Mouse (Mus musculus) layer of hippocampus, postnatal 25 days (tissue): ENCODE data around the gene Mfn1. TPM values are rescaled to one million over a fixed set of nuclear protein-coding genes. Genes with fewer than 3 reads are reported as not detected.
A peak's percentile ranks its signal among the peaks of the same experiment; 100 is the strongest.

ENCODE experiments used
- DNase-seq, 2 experiments: peaks; one replicate each; pipeline ENCODE4 v3.0.0; 2022; ENCODE audit warnings: mixed read lengths in 2 of 2, low spot score in 1 of 2; ENCODE audit errors: extremely low spot score in 1 of 2
- total RNA-seq, 2 experiments: library from RNA; stranded (reverse); gene quantifications; 2 replicates each; pipeline ENCODE4 v1.2.3; 2021

The Mfn1 gene
- total RNA-seq, 2 experiments from 2014 or later = 87.7 to 100 TPM

- no peak for DNase-seq
Measured at GRCm38 (mm10) chr3:32509496-32510374, 19.5 kb upstream of the Mfn1 start, which contains the start of gene Zfp639. TSS of gene Zfp639 (plus strand) at chr3:32510259.

- peak; percentile 91 to 92 for DNase-seq
Measured at GRCm38 (mm10) chr3:32510375-32511190, 18.7 kb upstream of the Mfn1 start.

DNA sequence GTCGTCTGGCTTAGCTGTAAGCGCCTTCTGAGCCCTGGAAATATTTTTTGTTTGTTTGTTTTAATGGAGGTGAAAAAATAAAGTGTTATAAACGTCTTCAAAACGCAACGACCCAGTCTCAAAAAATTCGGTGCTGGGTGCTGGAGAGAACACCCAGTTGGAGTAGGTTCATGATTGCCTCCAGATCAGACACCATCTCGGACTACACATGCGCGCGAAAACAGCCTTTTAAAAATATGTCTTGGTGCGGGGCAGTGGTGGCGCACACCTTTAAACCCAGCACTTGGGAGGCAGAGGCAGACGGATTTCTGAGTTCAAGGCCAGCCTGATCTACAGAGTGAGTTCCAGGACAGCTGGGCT, 18.1 kb upstream of the Mfn1 start:
- DNase-seq = no peak

- no peak for DNase-seq
Measured at GRCm38 (mm10) chr3:32512686-32513284, 16.5 kb upstream of the Mfn1 start.

GRCm38 (mm10) chr3:32513528-32513927, 15.7 kb upstream of the Mfn1 start:
- DNase-seq = no peak

GRCm38 (mm10) chr3:32527181-32527580, 2.1 kb upstream of the Mfn1 start:
- no peak for DNase-seq

DNA sequence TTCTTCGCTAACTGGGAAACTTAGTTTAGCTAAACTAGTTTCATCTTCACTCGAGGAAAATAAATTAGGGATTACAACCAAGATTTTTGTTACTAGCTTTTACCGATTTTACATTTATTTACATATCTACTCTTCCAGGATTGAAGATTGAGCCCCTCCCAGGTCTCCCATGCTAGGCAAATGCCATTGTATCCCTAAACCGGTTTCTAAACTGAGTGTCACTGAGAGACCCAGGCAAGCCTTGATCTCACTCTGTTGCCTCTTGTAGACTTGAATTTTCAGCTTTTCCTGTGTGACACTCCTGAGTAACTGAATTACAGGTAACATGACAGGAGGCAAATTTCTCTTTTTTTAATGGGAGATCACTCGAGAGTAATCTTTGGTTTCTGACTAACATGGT, 776 bp downstream of the Mfn1 start:
- DNase-seq = no peak

DNA sequence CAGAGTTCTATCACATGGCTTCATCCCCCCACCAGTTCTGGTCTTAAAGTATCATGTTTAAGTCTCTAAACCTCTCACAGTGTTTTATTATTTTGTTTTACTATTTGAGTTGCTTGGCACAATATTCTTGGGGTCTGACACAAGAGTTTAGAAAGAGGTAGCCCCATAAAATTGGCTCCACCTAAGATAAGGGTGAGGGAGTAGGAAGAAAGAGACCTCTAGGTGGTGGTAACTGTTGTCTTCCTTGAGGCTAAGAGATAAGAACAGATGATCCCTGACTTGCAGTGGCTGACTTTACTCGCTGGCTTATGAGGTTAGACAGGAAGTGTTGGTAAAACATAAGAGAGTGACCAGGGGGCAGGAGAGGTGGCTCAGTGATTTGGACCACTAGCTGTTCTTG, 6.4 kb downstream of the Mfn1 start:
- DNase-seq = no peak

DNA sequence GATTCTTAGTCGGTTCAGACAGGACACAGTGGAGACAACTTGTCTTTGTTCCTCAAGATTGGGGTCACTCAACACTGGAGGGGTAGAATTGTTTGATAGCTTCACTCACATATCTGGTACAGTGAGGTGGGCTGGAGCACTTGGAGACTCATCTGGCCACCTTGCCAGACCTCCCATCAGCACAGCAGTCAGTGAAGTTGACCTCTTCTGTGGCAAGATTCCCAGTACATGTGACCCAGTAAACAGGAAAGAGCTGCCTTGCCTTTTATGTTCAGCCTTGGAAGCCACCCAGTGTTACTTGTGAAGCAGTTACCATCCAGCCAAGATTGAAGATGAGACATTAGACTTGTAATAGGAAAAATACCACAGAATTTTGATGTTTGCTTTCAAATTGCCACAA, 8.3 kb downstream of the Mfn1 start:
- DNase-seq = peak in 1 of 2 experiments; percentile 13

DNA sequence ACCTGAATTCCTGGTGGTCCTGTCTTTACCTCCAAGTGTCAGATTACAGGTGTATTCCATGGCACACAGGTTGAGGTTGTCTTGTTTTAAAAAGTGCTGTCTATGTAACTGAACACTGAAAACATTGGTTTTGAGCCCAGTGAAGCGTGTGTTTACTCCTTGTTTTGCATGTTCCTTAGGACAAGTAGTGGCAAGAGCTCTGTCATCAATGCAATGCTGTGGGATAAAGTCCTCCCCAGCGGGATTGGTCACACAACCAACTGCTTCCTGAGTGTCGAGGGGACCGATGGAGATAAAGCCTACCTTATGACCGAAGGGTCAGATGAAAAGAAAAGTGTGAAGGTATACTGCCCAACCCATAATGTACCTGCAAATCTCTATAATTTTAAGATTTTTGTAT, 8.8 kb downstream of the Mfn1 start:
- no peak for DNase-seq

- DNase-seq = no peak
Measured at GRCm38 (mm10) chr3:32553061-32553460, 23.8 kb downstream of the Mfn1 start.

DNA sequence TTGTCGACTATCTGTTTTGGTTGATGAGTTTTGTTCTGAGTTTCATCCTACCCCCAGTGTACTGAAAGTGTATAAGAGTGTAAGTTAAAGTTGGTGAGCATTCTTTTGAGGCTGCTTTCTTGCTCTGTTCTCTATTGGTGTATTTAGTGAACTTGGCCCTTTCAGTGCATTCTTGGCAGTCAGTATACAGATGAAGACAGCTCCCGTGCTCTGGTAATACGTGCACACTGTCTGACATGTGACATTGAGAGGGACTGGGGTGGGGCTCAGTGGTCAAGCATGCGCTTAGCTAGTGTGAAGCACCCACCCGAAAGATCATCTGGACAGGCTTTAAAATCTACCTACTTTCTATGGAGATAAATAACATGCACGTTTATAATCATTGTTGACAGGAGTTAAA, 34.1 kb downstream of the Mfn1 start:
- no peak for DNase-seq

- DNase-seq = no peak
Measured at GRCm38 (mm10) chr3:32573086-32573485, 43.8 kb downstream of the Mfn1 start.

- no peak for DNase-seq
Measured at GRCm38 (mm10) chr3:32573881-32574280, 44.6 kb downstream of the Mfn1 start.

GRCm38 (mm10) chr3:32575151-32575550, 45.9 kb downstream of the Mfn1 start:
- DNase-seq = no peak

GRCm38 (mm10) chr3:32578772-32579171, 49.5 kb downstream of the Mfn1 start:
- no peak for DNase-seq

GRCm38 (mm10) chr3:32580738-32581137, 51.5 kb downstream of the Mfn1 start:
- no peak for DNase-seq

DNA sequence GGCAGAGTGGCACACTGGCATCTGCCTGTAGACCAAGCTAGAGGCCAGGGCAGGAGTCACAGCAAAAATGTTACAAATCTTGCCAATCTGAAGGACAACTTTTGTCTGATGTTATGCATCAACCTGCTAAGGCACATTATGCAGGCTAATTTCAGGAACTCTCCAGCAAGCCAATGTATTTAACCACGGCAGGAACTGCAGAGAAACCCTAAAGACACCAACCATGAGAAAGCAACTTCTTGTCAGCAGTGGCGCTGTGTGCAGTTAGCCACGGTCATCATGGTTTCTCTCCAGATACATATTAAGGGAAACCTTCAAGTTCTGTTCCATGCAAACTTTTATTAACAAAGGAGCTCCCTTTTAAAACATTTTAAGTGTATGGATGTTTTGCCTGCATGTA, 52.6 kb downstream of the Mfn1 start:
- DNase-seq = no peak

DNA sequence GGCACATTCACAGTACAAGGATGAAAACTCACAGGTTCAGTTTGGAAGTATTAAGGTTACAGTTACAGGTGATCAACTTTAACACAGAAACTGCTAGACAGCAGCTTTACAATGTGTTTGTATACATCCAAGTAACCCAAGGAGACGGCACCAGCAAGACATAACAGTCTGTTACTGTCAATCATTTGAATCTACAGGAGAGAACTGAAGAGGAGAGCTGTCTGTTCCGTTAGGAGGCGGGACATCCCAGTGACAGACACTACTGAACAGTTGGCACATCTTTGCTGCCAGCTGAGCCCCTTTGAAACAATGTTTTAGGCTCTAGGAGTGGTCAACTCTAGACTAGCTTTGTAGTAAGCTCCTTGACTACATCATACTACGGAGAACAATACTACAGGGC, 54.2 kb downstream of the Mfn1 start:
- DNase-seq = no peak

GRCm38 (mm10) chr3:32586274-32586673, 57.0 kb downstream of the Mfn1 start:
- no peak for DNase-seq

- no peak for DNase-seq
Measured at GRCm38 (mm10) chr3:32595080-32595479, 65.8 kb downstream of the Mfn1 start.
